Comparison of ENCODE assay signal across 19 mouse cellular contexts in the genomic region with DNA sequence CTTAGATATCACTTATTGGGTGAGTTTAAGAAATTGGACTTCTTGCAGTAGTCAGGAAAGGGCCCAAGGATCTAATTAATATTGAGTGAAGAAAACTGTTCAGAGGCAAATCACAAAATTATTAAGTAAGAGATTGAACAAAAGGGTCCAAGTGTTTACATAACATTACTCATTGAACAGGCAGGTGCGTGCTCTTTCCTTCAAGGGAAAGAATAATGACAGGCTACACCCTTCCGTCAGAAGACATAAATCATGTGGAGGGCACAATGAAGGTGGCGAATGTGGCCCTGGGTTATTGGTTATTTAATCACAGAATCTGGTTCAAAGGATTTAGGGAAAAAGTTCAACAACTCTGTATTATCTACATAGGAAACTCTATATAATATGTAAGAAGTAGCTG.
DNase-seq lines count a peak whose midpoint lies in the region; ATAC-seq and TF ChIP-seq lines count a peak whose summit lies in the region.
"Had no signal": no experiment of that assay in that cellular context is flagged by ENCODE, and none has a peak within 500 bp of the region (broad histone marks: within the 10 kb centered on the region; RNA-seq: fewer than 3 reads in every experiment).

No protein-coding gene starts in this region.

- H3K4me1 ChIP-seq in stomach, embryonic 14.5 days (ENCODE audit: control insufficient read depth, insufficient read depth, low read length), result 0 out of 2 replicates have a peak, but pooled peaks cover 5% of the 10 kb centered on the region
- no peaks in the 10 kb centered on the region for H3K4me1 ChIP-seq in stomach, postnatal 0 days (replicated peaks; ENCODE audit: control insufficient read depth, insufficient read depth)

- TF ChIP-seq CTCF in stomach, postnatal 0 days (IDR thresholded peaks at IDR 0.05; ENCODE audit: low read depth), result no peak

- H3K36me3 ChIP-seq in stomach, embryonic 14.5 days (ENCODE audit: control insufficient read depth, insufficient read depth, low read length), result no peaks in the 10 kb centered on the region
- no peaks in the 10 kb centered on the region for H3K36me3 ChIP-seq in stomach, postnatal 0 days (ENCODE audit: control insufficient read depth, insufficient read depth, low read length)
- H3K36me3 ChIP-seq: G1E had no signal

- no peak overlapping the region for H3K4me3 ChIP-seq in stomach, embryonic 14.5 days (ENCODE audit: low read depth, low read length)
- no peak overlapping the region for H3K4me3 ChIP-seq in stomach, postnatal 0 days (ENCODE audit: low read depth, low read length)

- H3K9me3 ChIP-seq in stomach, embryonic 14.5 days (ENCODE audit: control insufficient read depth, low read depth, low read length), result no peaks in the 10 kb centered on the region
- H3K9me3 ChIP-seq in stomach, postnatal 0 days (ENCODE audit: control insufficient read depth, low read length), result no peaks in the 10 kb centered on the region

- H3K27me3 ChIP-seq in stomach, embryonic 14.5 days (ENCODE audit: control insufficient read depth, insufficient read depth, low read length), result no peaks in the 10 kb centered on the region
- no peaks in the 10 kb centered on the region for H3K27me3 ChIP-seq in stomach, postnatal 0 days (ENCODE audit: control insufficient read depth, insufficient read depth, low read length)
- H3K27me3 ChIP-seq: CH12.LX, Patski had no signal

- 63% methylated on average over 3 of the region's 3 CpGs for WGBS in stomach, embryonic 14.5 days
- WGBS in stomach, postnatal 0 days, result 67% methylated on average over 3 of the region's 3 CpGs

- ATAC-seq in stomach, embryonic 14.5 days (ENCODE audit: insufficient number of reproducible peaks, insufficient read depth, low FRiP score, low read depth), result peak; percentile 75; the same call in 1 of the 2 replicates
- peak; percentile 71 for ATAC-seq in stomach, postnatal 0 days (ENCODE audit: low FRiP score, low TSS enrichment)
- ATAC-seq: activated CD4-positive, CD25-positive, alpha-beta regulatory T cell, adult 4 months; CD4-positive, CD25-positive, alpha-beta regulatory T cell, adult 4 months; Patski had no signal

- no peak overlapping the region for H3K9ac ChIP-seq in stomach, embryonic 14.5 days (replicated peaks; ENCODE audit: low read depth, low read length)
- no peak overlapping the region for H3K9ac ChIP-seq in stomach, postnatal 0 days (ENCODE audit: low read length)

- H3K27ac ChIP-seq in stomach, embryonic 14.5 days (ENCODE audit: low read length), result no peak overlapping the region
- H3K27ac ChIP-seq in stomach, postnatal 0 days (replicated peaks), result no peak overlapping the region

- H3K4me2 ChIP-seq in stomach, embryonic 14.5 days (replicated peaks; ENCODE audit: low read depth, low read length), result no peak overlapping the region
- H3K4me2 ChIP-seq in stomach, postnatal 0 days (replicated peaks; ENCODE audit: low read depth), result no peak overlapping the region

- no peak for DNase-seq in stomach, postnatal 0 days (ENCODE audit: low spot score)
- DNase-seq in embryo, embryonic 10.5 days (ENCODE audit: low spot score), result no peak
- no peak for DNase-seq in urinary bladder, adult 2 months (ENCODE audit: low spot score)
- DNase-seq: adrenal gland, adult 2 months; adrenal gland, adult 8-10 months; adrenal gland, postnatal 10 days; adrenal gland, postnatal 14 days; adrenal gland, postnatal 25 days; adrenal gland, postnatal 36 days; B cell, adult 2 months; cerebellum, adult 11 months; cerebellum, adult 11-12 months; cerebellum, adult 18-20 months had no signal

- no peak for TF ChIP-seq EP300 in stomach, postnatal 0 days (optimal IDR thresholded peaks at IDR 0.05)
